Mouse (Mus musculus) lung, embryonic 14.5 days (tissue): ENCODE measurements around the gene Cxcl10. TPM values are rescaled to one million over a fixed set of nuclear protein-coding genes. Genes with fewer than 3 reads are reported as not detected.
A peak's percentile ranks its signal among the peaks of the same experiment; 100 is the strongest.

ENCODE experiments used
- ATAC-seq: fragments of 200-750 bp; cut with Nextera tagmentation; 2 replicates; pipeline ENCODE4 v1.8.0; 2017; ENCODE audit warnings: mild to moderate bottlenecking, moderate TSS enrichment, moderate library complexity; ENCODE audit not compliant: insufficient read depth
- DNase-seq: peaks from one replicate; pipeline ENCODE4 v3.0.0-alpha.2; 2015
- H3K27ac ChIP-seq: fragments of 300-500 bp; sonication (generic); 2 replicates; pipeline ENCODE4 v1.5.1; 2014; ENCODE audit warnings: low read depth, mild to moderate bottlenecking, moderate library complexity
- H3K27me3 ChIP-seq: fragments of 300-500 bp; sonication (generic); 2 replicates; pipeline ENCODE4 v1.6.1; 2014; ENCODE audit warnings: low read length, control low read depth; ENCODE audit not compliant: insufficient read depth
- H3K36me3 ChIP-seq: fragments of 300-500 bp; sonication (generic); 2 replicates; pipeline ENCODE4 v1.6.1; 2014; ENCODE audit warnings: control low read depth; ENCODE audit not compliant: insufficient read depth
- H3K4me1 ChIP-seq: fragments of 300-500 bp; sonication (generic); 2 replicates; pipeline ENCODE4 v1.6.1; 2014; ENCODE audit warnings: antibody characterized with exemption, control low read depth; ENCODE audit not compliant: insufficient read depth
- H3K4me2 ChIP-seq: fragments of 300-500 bp; sonication (generic); 2 replicates; pipeline ENCODE4 v1.6.1; 2014; ENCODE audit warnings: mild to moderate bottlenecking
- H3K4me3 ChIP-seq: fragments of 300-500 bp; sonication (generic); 2 replicates; pipeline ENCODE4 v1.5.1; 2014; ENCODE audit warnings: low read depth, low read length
- H3K9ac ChIP-seq: fragments of 300-500 bp; sonication (generic); 2 replicates; pipeline ENCODE4 v1.6.1; 2014
- H3K9me3 ChIP-seq: fragments of 300-500 bp; sonication (generic); 2 replicates; pipeline ENCODE4 v1.6.1; 2016; ENCODE audit warnings: low read depth, low read length, control low read depth
- CTCF ChIP-seq: IDR thresholded peaks from 2 replicates; pipeline ENCODE4 v1.5.1; 2016; ENCODE audit warnings: antibody characterized with exemption, low read depth
- WGBS: fragments of 180-500 bp; shearing (Covaris S2); extraction: QIAGEN DNeasy Blood & Tissue Kit; methylation state at CpG from one replicate; pipeline ENCODE4 v1.1.7; 2014; 5-methylcytosine and 5-hydroxymethylcytosine counted together
- polyA plus RNA-seq: library from polyadenylated mRNA; unstranded; fragments of >200 nt; fragmentation: Nextera tagmentation; extraction: Ambion mirVana; gene quantifications from 2 replicates; pipeline ENCODE4 v1.2.1, GENCODE M21; 2014

Cxcl10 gene
- polyA plus RNA-seq = not detected in 2 replicates

- Histone ChIP-seq H3K4me1 (no peaks in the 10 kb centered on the region), H3K9me3 (no peaks in the 10 kb centered on the region), H3K27me3 (no peaks in the 10 kb centered on the region), H3K9ac (no peak within 1 kb of the TSS; the same call in 1 of the 2 replicates), H3K4me2 (peak within 1 kb of the TSS; percentile 50), H3K27ac (no peak within 1 kb of the TSS), H3K4me3 (peak within 1 kb of the TSS; percentile 15; the same call in 1 of the 2 replicates), H3K36me3 (no peaks in the 10 kb centered on the region)
- DNase-seq (peak; percentile 74), ATAC-seq (peak; percentile 74; the same call in 1 of the 2 replicates)
- 13% methylated on average over 14 of the region's 14 CpGs for WGBS
- no peak for TF ChIP-seq CTCF
Measured at GRCm38 (mm10) chr5:92348794-92349413, at the start of gene Cxcl10. Cxcl10 (minus strand) TSS chr5:92348889.

- TF ChIP-seq CTCF = peak; percentile 88
- Histone ChIP-seq H3K27me3 (peaks cover 12% of the 10 kb centered on the region; the same call in 1 of the 2 replicates), H3K27ac (no peak overlapping the region), H3K36me3 (no peaks in the 10 kb centered on the region), H3K4me1 (no peaks in the 10 kb centered on the region), H3K9ac (no peak overlapping the region), H3K4me3 (no peak overlapping the region), H3K4me2 (no peak overlapping the region), H3K9me3 (no peaks in the 10 kb centered on the region)
- DNase-seq = peak; percentile 95
- peak; percentile 90 for ATAC-seq
- WGBS = 19% methylated on average over 5 of the region's 5 CpGs
Measured at GRCm38 (mm10) chr5:92398153-92398552, 49.5 kb upstream of the Cxcl10 start.

- Histone ChIP-seq H3K4me3 (no peak overlapping the region), H3K27me3 (peaks cover 29% of the 10 kb centered on the region), H3K36me3 (no peaks in the 10 kb centered on the region), H3K4me2 (no peak overlapping the region), H3K4me1 (no peaks in the 10 kb centered on the region), H3K27ac (no peak overlapping the region), H3K9ac (no peak overlapping the region), H3K9me3 (no peaks in the 10 kb centered on the region)
- DNase-seq (no peak), ATAC-seq (no peak)
- TF ChIP-seq CTCF = no peak
- WGBS = 77% methylated on average over 6 of the region's 6 CpGs
Measured at GRCm38 (mm10) chr5:92396476-92396875, 47.8 kb upstream of the Cxcl10 start.

GRCm38 (mm10) chr5:92395764-92396163, 47.1 kb upstream of the Cxcl10 start:
- Histone ChIP-seq H3K4me3 (no peak overlapping the region), H3K36me3 (no peaks in the 10 kb centered on the region), H3K27ac (no peak overlapping the region), H3K4me2 (no peak overlapping the region), H3K9ac (no peak overlapping the region), H3K4me1 (no peaks in the 10 kb centered on the region), H3K27me3 (peaks cover 36% of the 10 kb centered on the region), H3K9me3 (no peaks in the 10 kb centered on the region)
- WGBS = 69% methylated on average over 3 of the region's 3 CpGs
- ATAC-seq = no peak
- DNase-seq = no peak
- TF ChIP-seq CTCF = no peak

GRCm38 (mm10) chr5:92393863-92394262, 45.2 kb upstream of the Cxcl10 start:
- Histone ChIP-seq H3K9me3 (no peaks in the 10 kb centered on the region), H3K27ac (no peak overlapping the region), H3K4me2 (no peak overlapping the region), H3K4me1 (no peaks in the 10 kb centered on the region), H3K27me3 (peaks cover 40% of the 10 kb centered on the region), H3K9ac (no peak overlapping the region), H3K4me3 (no peak overlapping the region), H3K36me3 (no peaks in the 10 kb centered on the region)
- ATAC-seq (no peak), DNase-seq (no peak)
- TF ChIP-seq CTCF = no peak
- 52% methylated on average over 10 of the region's 10 CpGs for WGBS

GRCm38 (mm10) chr5:92392542-92392941, 43.9 kb upstream of the Cxcl10 start:
- Histone ChIP-seq H3K9me3 (no peaks in the 10 kb centered on the region), H3K27me3 (peaks cover 40% of the 10 kb centered on the region), H3K27ac (no peak overlapping the region), H3K4me1 (no peaks in the 10 kb centered on the region), H3K4me3 (peak overlapping the region; percentile 24), H3K36me3 (no peaks in the 10 kb centered on the region), H3K4me2 (peak overlapping the region; percentile 52), H3K9ac (no peak overlapping the region)
- TF ChIP-seq CTCF = no peak
- ATAC-seq (no peak; the same call in 1 of the 2 replicates), DNase-seq (no peak)
- WGBS = 30% methylated on average over 18 of the region's 18 CpGs

GRCm38 (mm10) chr5:92390615-92391014, 41.9 kb upstream of the Cxcl10 start:
- DNase-seq (no peak), ATAC-seq (no peak)
- no peak overlapping the region for H3K4me3 ChIP-seq
- no peaks in the 10 kb centered on the region for H3K9me3 ChIP-seq
- 51% methylated on average over 8 of the region's 8 CpGs for WGBS
- no peaks in the 10 kb centered on the region for H3K4me1 ChIP-seq
- H3K36me3 ChIP-seq = no peaks in the 10 kb centered on the region
- no peak overlapping the region for H3K9ac ChIP-seq
- H3K27ac ChIP-seq = no peak overlapping the region
- no peak for TF ChIP-seq CTCF
- no peak overlapping the region for H3K4me2 ChIP-seq
- peaks cover 40% of the 10 kb centered on the region for H3K27me3 ChIP-seq
